Mouse (Mus musculus) embryo, embryonic 11.5 days (tissue): ENCODE measurements around the gene Rprd1b.

Experiments
- DNase-seq: peaks from one replicate; pipeline ENCODE4 v3.0.0-alpha.2; 2012; ENCODE audit warnings: low read depth, low spot score

The Rprd1b gene

GRCm38 (mm10) chr2:158122814-158123213 lies 94.5 kb downstream of the Rprd1b start:
- DNase-seq: no peak

- no peak for DNase-seq
Measured at GRCm38 (mm10) chr2:158127245-158127644, 98.9 kb downstream of the Rprd1b start.

- no peak for DNase-seq
Measured at GRCm38 (mm10) chr2:158127872-158128271, 99.6 kb downstream of the Rprd1b start.

GRCm38 (mm10) chr2:158128461-158129130 lies 100.3 kb downstream of the Rprd1b start:
- DNase-seq: no peak

GRCm38 (mm10) chr2:158129291-158130002 lies 101.2 kb downstream of the Rprd1b start:
- DNase-seq: no peak

GRCm38 (mm10) chr2:158130391-158130986 lies 102.2 kb downstream of the Rprd1b start:
- no peak for DNase-seq

- DNase-seq: no peak
Measured at GRCm38 (mm10) chr2:158131197-158131835, 103.0 kb downstream of the Rprd1b start.

GRCm38 (mm10) chr2:158132320-158132719 lies 104.0 kb downstream of the Rprd1b start:
- DNase-seq: no peak

GRCm38 (mm10) chr2:158133050-158133449 lies 104.8 kb downstream of the Rprd1b start:
- no peak for DNase-seq

- DNase-seq: no peak
Measured at GRCm38 (mm10) chr2:158136205-158136604, 107.9 kb downstream of the Rprd1b start.

GRCm38 (mm10) chr2:158137771-158138170 lies 109.5 kb downstream of the Rprd1b start:
- DNase-seq: no peak

- no peak for DNase-seq
Measured at GRCm38 (mm10) chr2:158138778-158139177, 110.5 kb downstream of the Rprd1b start.

GRCm38 (mm10) chr2:158139628-158140027 lies 111.3 kb downstream of the Rprd1b start:
- DNase-seq: no peak

- DNase-seq: no peak
Measured at GRCm38 (mm10) chr2:158140664-158141063, 112.4 kb downstream of the Rprd1b start.

- DNase-seq: no peak
Measured at GRCm38 (mm10) chr2:158141271-158141670, 113.0 kb downstream of the Rprd1b start.

- DNase-seq: no peak
Measured at GRCm38 (mm10) chr2:158141690-158142440, 113.6 kb downstream of the Rprd1b start.

- DNase-seq: no peak
Measured at GRCm38 (mm10) chr2:158142981-158143380, 114.7 kb downstream of the Rprd1b start.

- no peak for DNase-seq
Measured at GRCm38 (mm10) chr2:158143816-158144215, 115.5 kb downstream of the Rprd1b start.

- no peak for DNase-seq
Measured at GRCm38 (mm10) chr2:158144263-158144662, 116.0 kb downstream of the Rprd1b start.

- DNase-seq: no peak
Measured at GRCm38 (mm10) chr2:158144750-158145527, 116.6 kb downstream of the Rprd1b start.
